23 mouse cellular contexts compared by ENCODE assay signal in the genomic region with DNA sequence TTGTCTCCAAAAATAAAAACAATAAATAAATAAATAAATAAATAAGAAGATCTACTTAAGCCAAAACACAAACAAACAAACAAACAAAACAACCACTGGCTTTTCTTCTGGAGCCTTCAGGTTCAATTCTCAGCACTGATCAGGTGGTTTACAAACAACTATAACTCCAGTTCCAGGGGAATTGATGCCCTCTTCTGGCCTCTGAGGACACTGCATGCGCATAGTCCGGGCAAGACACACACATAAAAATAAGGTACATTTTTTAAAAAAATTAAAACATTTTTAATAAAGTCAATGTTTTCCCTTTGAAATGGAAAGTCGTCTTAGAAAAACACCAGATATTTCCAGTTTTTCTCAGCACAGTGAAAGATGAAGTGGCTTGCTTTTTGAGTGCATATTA. TPM values are rescaled to one million over a fixed set of nuclear protein-coding genes. Genes with fewer than 3 reads are reported as not detected.
DNase-seq lines count a peak whose midpoint lies in the region; ATAC-seq and TF ChIP-seq lines count a peak whose summit lies in the region.
"Had no signal": no experiment of that assay in that cellular context is flagged by ENCODE, and none has a peak within 500 bp of the region (broad histone marks: within the 10 kb centered on the region; RNA-seq: fewer than 3 reads in every experiment).

No protein-coding gene starts in this region.

- H3K4me1 ChIP-seq in heart, adult 2 months (ENCODE audit: control insufficient read depth, insufficient read depth, low read length), result no peaks in the 10 kb centered on the region
- no peaks in the 10 kb centered on the region for H3K4me1 ChIP-seq in lung, postnatal 0 days (ENCODE audit: insufficient read depth, low read depth, low read length)
- no peaks in the 10 kb centered on the region for H3K4me1 ChIP-seq in E14TG2a.4 (replicated peaks; ENCODE audit: low read depth, low read length)
- H3K4me1 ChIP-seq: embryonic facial prominence, embryonic 15.5 days; hindbrain, embryonic 15.5 days; limb, embryonic 15.5 days; lung, embryonic 15.5 days; midbrain, embryonic 10.5 days; neural tube, embryonic 13.5 days; stomach, embryonic 15.5 days had no signal

- DNase-seq in heart, adult 2 months, result no peak
- no peak for DNase-seq in heart, adult 18-20 months
- no peak for DNase-seq in lung, postnatal 0 days (ENCODE audit: low spot score)
- DNase-seq in lung, postnatal 25 days (ENCODE audit: low spot score), result no peak
- no peak for DNase-seq in brain, embryonic 14.5 days (ENCODE audit: low read depth)
- DNase-seq in urinary bladder, postnatal 10 days (ENCODE audit: low spot score), result no peak
- DNase-seq: adrenal gland, postnatal 14 days; B cell, adult 2 months; cerebellum, adult 8-10 months; gastrocnemius, postnatal 36 days; heart, postnatal 14 days; kidney, adult 2 months had no signal

- no peak overlapping the region for H3K27ac ChIP-seq in heart, adult 2 months
- no peak overlapping the region for H3K27ac ChIP-seq in lung, postnatal 0 days (ENCODE audit: low read length)
- H3K27ac ChIP-seq: embryonic facial prominence, embryonic 15.5 days; hindbrain, embryonic 15.5 days; limb, embryonic 15.5 days; lung, embryonic 15.5 days; midbrain, embryonic 10.5 days; neural tube, embryonic 13.5 days; stomach, embryonic 15.5 days had no signal

- peak; percentile 30 for TF ChIP-seq CTCF in heart, adult 2 months (IDR thresholded peaks at IDR 0.05)
- TF ChIP-seq CTCF in lung, postnatal 0 days (IDR thresholded peaks at IDR 0.05), result peak; percentile 39
- TF ChIP-seq CTCF in E14TG2a.4 (conservative IDR thresholded peaks at IDR 0.05; ENCODE audit: low read length), result peak; percentile 51
- peak; percentile 19; the same call in 1 of the 2 replicates for TF ChIP-seq CTCF in brain, embryonic 14.5 days (IDR thresholded peaks at IDR 0.05; ENCODE audit: borderline replicate concordance, extremely low read depth, insufficient read depth, insufficient read length)

- no peak for TF ChIP-seq EP300 in heart, adult 2 months (IDR thresholded peaks at IDR 0.05; ENCODE audit: insufficient read depth, low read depth, low read length)
- no peak for TF ChIP-seq EP300 in lung, postnatal 0 days (IDR thresholded peaks at IDR 0.05)

- no peak overlapping the region for H3K4me3 ChIP-seq in heart, adult 2 months
- no peak overlapping the region for H3K4me3 ChIP-seq in lung, postnatal 0 days (ENCODE audit: low read depth, low read length)
- H3K4me3 ChIP-seq in E14TG2a.4 (replicated peaks; ENCODE audit: low read length), result no peak overlapping the region
- H3K4me3 ChIP-seq: embryonic facial prominence, embryonic 15.5 days; hindbrain, embryonic 15.5 days; limb, embryonic 15.5 days; lung, embryonic 15.5 days; midbrain, embryonic 10.5 days; neural tube, embryonic 13.5 days; stomach, embryonic 15.5 days had no signal

- WGBS in heart, adult 2 months, result 93% methylated on average over 3 of the region's 3 CpGs
- 87% methylated on average over 3 of the region's 3 CpGs for WGBS in lung, postnatal 0 days

- no peaks in the 10 kb centered on the region for H3K9me3 ChIP-seq in lung, postnatal 0 days (ENCODE audit: low read length)
- no peaks in the 10 kb centered on the region for H3K9me3 ChIP-seq in E14TG2a.4 (ENCODE audit: low read length)
- H3K9me3 ChIP-seq: embryonic facial prominence, embryonic 15.5 days; hindbrain, embryonic 15.5 days; limb, embryonic 15.5 days; lung, embryonic 15.5 days; midbrain, embryonic 10.5 days; neural tube, embryonic 13.5 days; stomach, embryonic 15.5 days had no signal

- no peak for ATAC-seq in lung, postnatal 0 days
- no peak for ATAC-seq in megakaryocyte-erythroid progenitor cell, adult 5-6 weeks (replicated peaks; ENCODE audit: low FRiP score, low TSS enrichment, poor library complexity, severe bottlenecking)

- H3K36me3 ChIP-seq in heart, adult 2 months (ENCODE audit: control insufficient read depth, insufficient read depth, low read length), result no peaks in the 10 kb centered on the region
- no peaks in the 10 kb centered on the region for H3K36me3 ChIP-seq in lung, postnatal 0 days (ENCODE audit: insufficient read depth, low read length)
- H3K36me3 ChIP-seq in E14TG2a.4 (ENCODE audit: insufficient read depth, low read length), result no peaks in the 10 kb centered on the region
- H3K36me3 ChIP-seq: embryonic facial prominence, embryonic 15.5 days; hindbrain, embryonic 15.5 days; limb, embryonic 15.5 days; lung, embryonic 15.5 days; midbrain, embryonic 10.5 days; neural tube, embryonic 13.5 days; stomach, embryonic 15.5 days had no signal

- no peaks in the 10 kb centered on the region for H3K27me3 ChIP-seq in heart, adult 2 months (ENCODE audit: control insufficient read depth, insufficient read depth, low read length)
- H3K27me3 ChIP-seq in lung, postnatal 0 days (replicated peaks; ENCODE audit: insufficient read depth, low read length), result no peaks in the 10 kb centered on the region
- H3K27me3 ChIP-seq in E14TG2a.4 (ENCODE audit: insufficient read depth, low read length), result no peaks in the 10 kb centered on the region
- H3K27me3 ChIP-seq: embryonic facial prominence, embryonic 15.5 days; hindbrain, embryonic 15.5 days; limb, embryonic 15.5 days; lung, embryonic 15.5 days; neural tube, embryonic 13.5 days; stomach, embryonic 15.5 days had no signal

- intact Hi-C loops in heart, adult 2 months (cut with DNase I), result loop anchor here (10.0 kb wide), 1 partner anchor 348 kb away; no protein-coding TSS in a partner anchor

- H3K79me2 ChIP-seq in heart, adult 2 months (replicated peaks; ENCODE audit: control insufficient read depth, insufficient read depth, low read length), result no peaks in the 10 kb centered on the region

- no peak overlapping the region for H3K4me2 ChIP-seq in lung, postnatal 0 days (replicated peaks; ENCODE audit: low read depth, low read length)
- H3K4me2 ChIP-seq: embryonic facial prominence, embryonic 15.5 days; heart, embryonic 11.5 days; hindbrain, embryonic 15.5 days; limb, embryonic 15.5 days; lung, embryonic 15.5 days; neural tube, embryonic 13.5 days; stomach, embryonic 15.5 days had no signal

- H3K9ac ChIP-seq in heart, adult 2 months (ENCODE audit: low read depth, low read length), result no peak overlapping the region
- H3K9ac ChIP-seq in lung, postnatal 0 days (replicated peaks; ENCODE audit: low read depth), result no peak overlapping the region
- H3K9ac ChIP-seq: embryonic facial prominence, embryonic 15.5 days; hindbrain, embryonic 15.5 days; limb, embryonic 15.5 days; lung, embryonic 15.5 days; neural tube, embryonic 13.5 days; stomach, embryonic 15.5 days had no signal

- TF ChIP-seq POLR2A in heart, adult 2 months (IDR thresholded peaks at IDR 0.05; ENCODE audit: insufficient read depth, low read depth, low read length), result no peak
- no peak for TF ChIP-seq POLR2A in brain, embryonic 14.5 days (IDR thresholded peaks at IDR 0.05; ENCODE audit: borderline replicate concordance, extremely low read depth, insufficient read depth, insufficient read length, poor library complexity, severe bottlenecking)

RNA-seq across cellular contexts. Expression of a gene that starts 33.4 kb away (rescaled TPM):
- under 1 TPM; 0.59 to 0.81 TPM for total RNA-seq in heart, adult 2 months (2021)
- polyA plus RNA-seq in heart, adult 2 months (2012; rRNA removed), result 0.14 and 0.20 TPM in 2 replicates
- total RNA-seq in heart, adult 18-20 months (2021), result under 1 TPM; 0.44 to 0.65 TPM
- not detected in 2 replicates for polyA plus RNA-seq in lung, postnatal 0 days (2015; fragmentation: Nextera tagmentation; extraction: Ambion mirVana)
- 0.03 and 0.10 TPM in 2 replicates for polyA plus RNA-seq in brain, embryonic 14.5 days (2012; rRNA removed)
- total RNA-seq in megakaryocyte-erythroid progenitor cell, adult 5-6 weeks (2014; fragmentation: Nextera tagmentation), result not detected in 2 replicates
- not detected in 2 replicates for total RNA-seq in megakaryocyte-erythroid progenitor cell, adult 5-6 weeks (2017)
- polyA plus RNA-seq: heart, embryonic 11.5 days; spleen, adult 2 months had no signal

RNA-seq across cellular contexts. Expression of a gene that starts 45.7 kb away (rescaled TPM):
- total RNA-seq in heart, adult 2 months (2021), result 1 to 10 TPM; 4.2 to 4.5 TPM
- 3.5 and 6.3 TPM in 2 replicates for polyA plus RNA-seq in heart, adult 2 months (2012; rRNA removed)
- total RNA-seq in heart, adult 18-20 months (2021), result 1 to 10 TPM; 3.7 to 3.9 TPM
- polyA plus RNA-seq in lung, postnatal 0 days (2015; fragmentation: Nextera tagmentation; extraction: Ambion mirVana), result 3.9 and 5.0 TPM in 2 replicates
- polyA plus RNA-seq in brain, embryonic 14.5 days (2012; rRNA removed), result 1.1 and 2.3 TPM in 2 replicates
- not detected in 2 replicates for total RNA-seq in megakaryocyte-erythroid progenitor cell, adult 5-6 weeks (2014; fragmentation: Nextera tagmentation)
- total RNA-seq in megakaryocyte-erythroid progenitor cell, adult 5-6 weeks (2017), result not detected in 2 replicates

Comparison
In these comparisons a context has a peak if more than half of its experiments do, and no peak if none do; other contexts are left out.
1. RNA of a gene that starts 45.7 kb away (total RNA-seq): 4.2 to 4.5 TPM in heart, adult 2 months and 3.7 to 3.9 TPM in heart, adult 18-20 months; not detected in megakaryocyte-erythroid progenitor cell, adult 5-6 weeks; every median in the first group is over 4 times any median in the second.
2. Peak in every context shown above with its lines, with median percentiles within 50 percentile points of each other: CTCF ChIP-seq.